Mouse (Mus musculus) testis, adult 2 months (tissue): ENCODE data around the gene Vmn1r117. TPM values are rescaled to one million over a fixed set of nuclear protein-coding genes. Genes with fewer than 3 reads are reported as not detected.
"Not testable (repeated sequence)": the region's sequence is repeated elsewhere in the genome, so short reads cannot be mapped to it uniquely, and the experiment has no call there.

Source experiments
- H3K27ac ChIP-seq: fragments of 200-500 bp; 2 replicates; pipeline ENCODE4 v1.5.1; 2012; ENCODE audit warnings: low read depth, low read length; ENCODE audit not compliant: control insufficient read depth, insufficient read depth
- H3K27me3 ChIP-seq: fragments of 200-500 bp; 2 replicates; pipeline ENCODE4 v1.6.1; 2012; ENCODE audit warnings: mild to moderate bottlenecking, low read length, moderate library complexity; ENCODE audit not compliant: control insufficient read depth, insufficient read depth
- H3K36me3 ChIP-seq: fragments of 200-500 bp; 2 replicates; pipeline ENCODE4 v1.6.1; 2012; ENCODE audit warnings: mild to moderate bottlenecking, low read length; ENCODE audit not compliant: control insufficient read depth, insufficient read depth
- H3K4me1 ChIP-seq: fragments of 200-500 bp; 2 replicates; pipeline ENCODE4 v1.6.1; 2012; ENCODE audit warnings: low read length; ENCODE audit not compliant: control insufficient read depth, insufficient read depth
- H3K4me3 ChIP-seq: fragments of 200-500 bp; 2 replicates; pipeline ENCODE4 v1.5.1; 2012; ENCODE audit warnings: low read depth, mild to moderate bottlenecking, low read length, moderate library complexity, mixed read lengths; ENCODE audit not compliant: control insufficient read depth
- polyA plus RNA-seq: library from polyadenylated mRNA; depleted of rRNA; stranded (reverse); fragments of >200 nt; gene quantifications from 2 replicates; pipeline ENCODE4 v1.2.3, GENCODE M21; 2012; rRNA removed

The Vmn1r117 gene
- not detected in 2 replicates for polyA plus RNA-seq

DNA sequence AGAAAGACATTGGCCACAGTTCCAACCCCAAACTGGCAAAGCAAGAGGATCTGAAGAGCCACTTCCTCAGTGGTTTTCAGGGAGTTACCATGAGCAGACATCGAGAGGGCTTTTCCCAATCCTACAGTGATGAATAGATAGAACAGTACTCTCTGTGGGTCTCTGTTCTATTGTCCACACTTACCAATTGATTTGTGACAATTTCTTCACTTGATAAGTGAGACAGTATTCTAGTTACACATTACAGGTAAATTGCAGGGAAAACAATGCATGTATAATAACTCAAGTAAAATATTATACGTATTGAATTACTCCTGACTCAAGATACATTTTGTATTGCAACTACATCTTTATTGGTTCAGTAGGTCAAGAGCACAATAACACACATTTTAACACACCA lies at the start of gene Vmn1r117:
Gene Vmn1r117, minus strand, starts transcription at position 101 of the 400 bp plus-strand sequence.
- not testable (repeated sequence) for H3K27me3 ChIP-seq, H3K36me3 ChIP-seq

DNA sequence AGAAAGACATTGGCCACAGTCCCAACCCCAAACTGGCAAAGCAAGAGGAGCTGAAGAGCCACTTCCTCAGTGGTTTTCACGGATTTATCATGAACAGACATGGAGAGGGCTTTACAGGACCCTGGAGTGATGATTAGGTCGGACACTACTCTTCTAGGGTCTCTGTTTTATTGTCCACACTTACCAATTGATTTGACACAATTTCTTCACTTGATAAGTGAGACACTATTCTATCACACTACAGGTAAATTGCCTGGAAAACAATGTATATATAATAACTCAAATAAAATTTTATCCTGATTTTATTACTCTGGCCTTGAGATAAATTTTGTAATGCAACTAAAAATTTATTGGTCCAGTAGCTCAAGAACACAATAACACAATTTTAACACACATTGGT lies 28.3 kb upstream of the Vmn1r117 start, which contains the start of gene Vmn1r118:
Gene Vmn1r118, minus strand, starts transcription at position 101 of the 400 bp plus-strand sequence.
- H3K27ac ChIP-seq, H3K4me3 ChIP-seq, H3K4me1 ChIP-seq, H3K36me3 ChIP-seq, H3K27me3 ChIP-seq: not testable (repeated sequence)

More for the DNA sequence above, at the start of gene Vmn1r117:
- not testable (repeated sequence) for H3K27ac ChIP-seq, H3K4me1 ChIP-seq, H3K4me3 ChIP-seq

DNA sequence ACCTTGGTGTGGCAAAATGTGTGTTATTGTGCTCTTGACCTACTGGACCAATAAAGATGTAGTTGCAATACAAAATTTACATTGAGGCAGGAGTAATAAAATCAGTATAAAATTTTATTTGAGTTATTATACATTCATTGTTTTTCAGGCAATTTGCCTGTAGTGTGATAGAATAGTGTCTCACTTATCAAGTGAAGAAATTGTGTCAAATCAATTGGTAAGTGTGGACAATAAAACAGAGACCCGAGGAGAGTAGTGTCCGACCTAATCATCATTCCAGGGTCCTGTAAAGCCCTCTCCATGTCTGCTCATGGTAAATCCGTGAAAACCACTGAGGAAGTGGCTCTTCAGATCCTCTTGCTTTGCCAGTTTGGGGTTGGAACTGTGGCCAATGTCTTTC lies 12.0 kb downstream of the Vmn1r117 start, which contains the start of gene Vmn1r116:
Gene Vmn1r116, plus strand, starts transcription at position 301 of the 400 bp plus-strand sequence.
- not testable (repeated sequence) for H3K27me3 ChIP-seq, H3K4me1 ChIP-seq, H3K27ac ChIP-seq

DNA sequence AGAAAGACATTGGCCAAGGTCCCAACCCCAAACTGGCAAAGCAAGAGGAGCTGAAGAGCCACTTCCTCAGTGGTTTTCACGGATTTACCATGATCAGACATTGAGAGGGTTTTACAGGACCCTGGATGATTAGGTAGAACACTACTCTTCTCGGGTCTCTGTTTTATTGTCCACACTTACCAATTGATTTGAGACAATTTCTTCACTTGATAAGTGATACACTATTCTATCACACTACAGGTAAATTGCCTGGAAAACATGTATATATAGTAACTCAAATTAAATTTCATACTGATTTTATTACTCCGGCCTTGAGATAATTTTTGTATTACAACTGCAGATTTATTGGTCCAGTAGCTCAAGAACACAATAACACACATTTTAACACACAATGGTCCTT lies 39.0 kb downstream of the Vmn1r117 start, which contains the start of gene Vmn1r115:
Gene Vmn1r115, minus strand, starts transcription at position 101 of the 400 bp plus-strand sequence.
- not testable (repeated sequence) for H3K27ac ChIP-seq, H3K4me1 ChIP-seq, H3K27me3 ChIP-seq, H3K4me3 ChIP-seq, H3K36me3 ChIP-seq

More for the DNA sequence above, 12.0 kb downstream of the Vmn1r117 start, which contains the start of gene Vmn1r116:
- not testable (repeated sequence) for H3K4me3 ChIP-seq, H3K36me3 ChIP-seq

Other genes starting within 250 kb of the Vmn1r117 start
- gene Vmn1r107, start 215.2 kb downstream of the Vmn1r117 start, polyA plus RNA-seq: not detected in 2 replicates
- gene Vmn1r111, start 180.9 kb downstream of the Vmn1r117 start, polyA plus RNA-seq: not detected in 2 replicates
- gene Gm10668, start 153.5 kb downstream of the Vmn1r117 start, polyA plus RNA-seq: not detected in 2 replicates
- not detected in 2 replicates for gene Vmn1r112, start 112.9 kb downstream of the Vmn1r117 start, polyA plus RNA-seq
- gene Vmn1r113, start 96.8 kb downstream of the Vmn1r117 start, polyA plus RNA-seq: not detected in 2 replicates
- not detected in 2 replicates for gene Vmn1r114, start 71.9 kb downstream of the Vmn1r117 start, polyA plus RNA-seq
- not detected in 2 replicates for gene Vmn1r115, start 39.1 kb downstream of the Vmn1r117 start, polyA plus RNA-seq
- gene Vmn1r116, start 11.9 kb downstream of the Vmn1r117 start, polyA plus RNA-seq: not detected in 2 replicates
- not detected in 2 replicates for gene Vmn1r118, start 28.2 kb upstream of the Vmn1r117 start, polyA plus RNA-seq
- not detected in 2 replicates for gene Vmn1r119, start 128.3 kb upstream of the Vmn1r117 start, polyA plus RNA-seq
- not detected in 2 replicates for gene Vmn1r120, start 169.7 kb upstream of the Vmn1r117 start, polyA plus RNA-seq
- not detected in 2 replicates for gene Vmn1r121, start 214.4 kb upstream of the Vmn1r117 start, polyA plus RNA-seq